Mouse (Mus musculus) embryo, embryonic 10.5 days (tissue): ENCODE data around the gene Ralgps1.

Source experiments
- DNase-seq: peaks from one replicate; pipeline ENCODE4 v3.0.0-alpha.2; 2015; ENCODE audit warnings: low spot score

The Ralgps1 gene

DNA sequence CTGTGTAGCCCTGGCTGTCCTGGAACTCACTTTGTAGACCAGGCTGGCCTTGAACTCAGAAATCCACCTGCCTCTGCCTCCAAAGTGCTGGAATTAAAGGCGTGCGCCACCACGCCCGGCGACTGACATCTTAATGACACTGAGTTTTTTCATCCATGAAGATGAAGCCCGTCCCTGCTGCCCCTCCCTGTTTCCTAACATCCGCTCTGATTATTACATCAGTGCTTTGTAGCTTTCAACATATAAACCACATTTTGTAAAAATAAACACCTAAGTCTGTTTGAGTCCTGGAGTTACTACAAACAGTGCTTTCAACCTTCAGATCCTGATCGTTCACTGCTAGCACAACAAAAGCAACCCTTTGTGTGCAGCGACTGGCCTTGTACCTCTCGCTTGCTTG is 91.5 kb downstream of the Ralgps1 start:
- DNase-seq = no peak

DNA sequence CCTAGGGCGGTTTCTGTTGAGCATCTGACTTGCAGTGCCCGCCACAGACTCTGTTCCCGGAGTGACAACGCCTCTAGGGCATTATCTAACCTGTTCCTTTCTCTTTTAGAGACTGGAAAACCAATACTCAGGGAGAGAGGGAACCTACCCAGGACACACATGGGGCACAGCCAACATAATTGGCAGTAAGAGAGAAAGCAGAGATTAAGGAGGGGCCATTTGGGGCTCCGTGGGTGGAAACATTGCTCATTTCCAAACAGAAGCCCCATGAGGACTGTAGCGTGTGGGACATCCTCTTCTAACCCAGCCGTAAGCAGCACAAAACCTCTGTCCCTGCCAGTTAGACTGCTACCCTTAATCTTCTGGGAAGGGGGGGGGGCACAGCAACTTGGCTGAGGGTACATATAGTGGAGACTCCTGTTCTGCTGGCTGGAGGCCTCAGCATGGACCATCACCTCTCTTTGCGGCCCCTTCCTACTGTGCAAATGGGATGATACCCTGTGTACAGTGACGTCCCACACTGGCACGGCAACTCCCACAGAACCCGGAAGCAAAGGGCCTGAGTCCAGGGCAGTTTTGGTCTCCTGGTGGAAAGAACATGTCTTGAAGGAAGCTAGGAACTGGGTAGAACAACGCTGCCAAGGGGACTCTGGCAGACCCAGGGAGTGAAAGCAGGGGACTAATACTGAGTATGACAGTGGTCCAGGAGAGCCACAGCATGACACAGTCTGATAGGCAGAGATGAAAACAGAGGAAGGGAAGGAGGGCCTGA is 96.4 kb downstream of the Ralgps1 start:
- no peak for DNase-seq

DNA sequence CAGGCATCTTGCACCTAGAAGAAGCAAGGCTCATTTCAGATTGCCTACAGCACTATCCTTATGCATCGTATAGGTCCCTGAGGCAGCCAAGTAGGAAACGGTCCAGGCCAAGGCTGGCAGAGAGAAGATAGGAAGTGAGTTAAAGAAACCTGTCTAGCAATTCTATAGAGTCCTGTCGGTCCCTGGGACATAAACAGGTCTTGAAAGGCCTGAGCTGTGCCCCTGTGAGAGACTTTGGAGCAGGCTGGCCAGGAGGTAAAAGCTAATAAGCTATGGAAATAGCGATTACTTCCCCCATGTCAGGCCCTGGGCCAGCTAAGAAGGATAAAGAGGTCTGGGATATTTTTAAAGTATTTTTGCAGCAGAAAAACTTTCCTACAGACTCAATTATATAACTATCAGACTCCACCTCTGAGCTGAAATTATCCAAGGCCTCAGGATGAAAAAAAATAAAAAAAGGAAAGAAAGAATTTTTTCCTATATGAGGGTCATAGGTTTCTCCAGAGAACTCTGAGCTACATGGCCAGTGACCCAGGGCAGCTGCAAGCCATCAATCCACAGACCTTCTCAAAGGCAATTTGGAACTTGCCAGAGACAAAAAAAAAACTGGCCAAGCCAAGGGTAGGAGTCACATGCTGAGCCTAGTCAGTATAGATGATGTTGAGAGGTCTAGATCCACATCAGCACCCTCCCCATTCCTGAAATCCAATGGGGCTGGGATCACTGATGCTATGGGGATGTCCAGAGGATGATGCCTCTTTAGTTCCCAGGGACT is 98.4 kb downstream of the Ralgps1 start:
- no peak for DNase-seq

- no peak for DNase-seq
These were observed 99.8 kb downstream of the Ralgps1 start for GRCm38 (mm10) chr2:33271511-33271910.

DNA sequence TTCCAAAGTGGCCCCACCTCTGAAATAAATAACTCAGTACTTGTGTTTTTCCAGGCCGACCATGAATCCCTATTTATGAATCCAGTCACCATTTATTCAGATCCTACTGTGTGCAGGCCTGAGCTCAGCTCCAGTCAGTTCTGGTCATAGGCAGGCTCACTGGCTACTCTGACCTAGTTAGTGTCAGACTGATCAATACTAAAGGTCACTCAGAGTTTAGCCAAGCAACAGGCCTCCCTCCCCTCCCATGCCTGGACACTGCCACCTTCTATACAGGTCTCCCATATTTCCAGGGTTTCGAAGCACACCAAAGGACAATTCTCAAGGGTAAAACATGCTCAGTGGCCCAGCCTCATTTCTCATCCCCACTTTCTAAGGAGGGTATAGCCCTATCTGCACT is 100.7 kb downstream of the Ralgps1 start:
- DNase-seq = no peak

GRCm38 (mm10) chr2:33269132-33269493 is 102.2 kb downstream of the Ralgps1 start:
- DNase-seq = no peak

DNA sequence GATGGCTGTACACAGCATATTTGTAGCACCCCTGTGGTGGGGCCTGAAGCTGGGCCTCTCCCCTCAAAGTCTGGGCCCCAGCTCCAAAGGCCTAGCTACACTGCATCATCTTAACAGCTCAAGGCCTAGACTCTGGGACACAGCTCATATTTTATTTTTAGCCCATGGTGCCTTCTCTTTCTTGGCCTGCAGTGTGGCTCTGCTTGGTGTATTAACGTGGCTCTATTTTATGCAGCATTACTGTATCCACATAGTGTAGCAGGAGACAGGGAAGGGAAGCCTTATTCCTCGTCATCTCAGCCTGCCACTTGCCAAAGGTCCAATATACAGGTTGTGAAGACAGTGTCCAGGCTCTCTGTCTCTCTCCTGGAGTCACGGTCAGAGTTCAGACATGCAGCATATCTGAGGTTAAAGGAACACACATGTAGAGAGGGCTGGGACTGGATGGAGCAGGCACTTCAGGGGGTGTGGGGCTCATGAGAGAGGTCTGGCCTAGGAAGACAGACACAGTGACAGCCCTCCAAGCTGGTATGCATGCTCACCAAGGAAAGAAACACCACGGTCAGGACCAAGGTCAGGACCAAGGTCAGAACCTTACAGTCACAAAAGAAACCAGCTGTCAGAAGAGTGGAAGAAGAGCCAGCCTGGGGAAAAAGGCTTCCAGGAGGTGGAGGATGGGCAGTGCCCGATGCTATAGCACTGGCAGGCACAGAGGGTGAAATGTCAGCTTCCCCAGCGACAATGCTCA is 102.7 kb downstream of the Ralgps1 start:
- no peak for DNase-seq

DNA sequence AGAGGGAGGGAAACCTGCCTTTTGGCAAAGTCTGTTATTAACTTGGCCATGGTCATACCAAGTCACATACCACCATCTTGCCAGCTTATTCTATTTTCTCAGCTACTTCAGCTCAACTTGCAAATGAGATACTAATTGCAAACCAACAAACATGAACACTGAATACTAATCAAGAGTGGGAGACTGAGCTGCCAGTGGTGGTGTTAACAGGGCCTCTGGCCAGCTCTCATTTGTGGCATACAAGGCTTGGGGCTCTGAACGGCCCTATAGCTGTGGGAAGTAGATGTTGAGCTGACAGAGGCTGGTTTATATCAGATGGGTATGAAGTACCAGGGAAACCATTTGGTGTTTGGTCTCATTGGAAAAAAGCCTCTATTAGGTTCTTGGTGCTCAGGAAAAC is 104.2 kb downstream of the Ralgps1 start:
- DNase-seq = no peak

DNA sequence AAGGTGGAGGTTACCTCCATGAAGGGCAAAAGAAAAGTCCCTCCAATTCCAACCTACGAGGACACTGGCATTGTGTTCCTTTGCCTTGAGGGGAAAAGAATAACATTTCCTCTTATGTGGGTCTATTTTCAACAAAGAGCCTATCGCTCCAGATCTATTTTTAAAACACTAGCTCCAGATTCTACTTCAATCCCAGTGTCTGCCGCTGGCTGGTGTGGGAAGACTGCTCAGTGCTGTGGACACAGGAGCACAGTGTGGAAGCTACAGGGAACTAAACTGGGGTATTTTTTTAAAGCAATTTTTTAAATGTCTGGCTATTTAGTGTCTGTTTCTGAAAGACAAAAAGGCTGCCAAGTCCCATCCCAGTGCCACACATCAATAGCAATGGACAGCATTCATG is 105.5 kb downstream of the Ralgps1 start:
- no peak for DNase-seq

GRCm38 (mm10) chr2:33261475-33261874 is 109.8 kb downstream of the Ralgps1 start:
- DNase-seq = no peak

DNA sequence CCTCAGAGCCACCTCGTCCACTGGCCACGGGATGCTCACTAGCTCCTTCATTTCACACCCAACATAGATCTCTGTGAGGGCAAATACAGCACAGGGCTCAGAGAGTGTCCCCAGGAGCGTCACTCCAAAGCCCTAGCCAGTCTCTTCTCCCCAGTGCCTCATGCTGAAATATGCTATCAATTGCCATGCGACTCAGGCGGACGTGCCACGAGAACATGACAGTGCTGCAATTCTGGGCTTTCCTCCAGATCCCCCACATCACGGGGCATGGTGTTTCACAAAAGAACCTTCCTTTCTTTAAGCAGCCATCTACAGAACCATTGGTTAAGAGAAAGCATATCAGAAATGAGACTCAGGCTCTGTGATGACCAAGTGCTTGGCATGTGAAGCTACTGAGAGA is 110.5 kb downstream of the Ralgps1 start:
- no peak for DNase-seq

- no peak for DNase-seq
These were observed 114.3 kb downstream of the Ralgps1 start for GRCm38 (mm10) chr2:33256769-33257537.

GRCm38 (mm10) chr2:33254318-33254985 is 116.8 kb downstream of the Ralgps1 start:
- DNase-seq = no peak

- DNase-seq = peak; percentile 34
These were observed 117.6 kb downstream of the Ralgps1 start for GRCm38 (mm10) chr2:33253572-33254190.

DNA sequence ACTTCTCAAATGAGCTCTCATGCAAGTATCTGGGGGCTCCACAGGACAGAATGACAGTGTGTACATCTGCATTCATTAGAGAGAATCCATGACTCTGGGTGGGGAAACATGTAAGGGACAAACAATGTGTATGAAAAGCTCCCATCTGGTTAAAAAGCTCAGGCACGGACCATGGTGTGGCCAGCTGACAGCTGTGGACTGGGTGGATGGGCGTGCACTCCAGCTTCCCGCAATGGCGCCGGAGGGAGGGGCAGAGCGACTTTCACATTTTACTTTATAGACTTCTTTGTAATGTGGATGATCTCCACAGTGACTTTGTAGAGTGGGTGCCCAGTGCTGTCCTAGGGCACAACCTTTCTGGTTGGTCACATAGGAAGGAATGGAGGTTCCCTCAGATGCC is 118.5 kb downstream of the Ralgps1 start:
- DNase-seq = no peak

GRCm38 (mm10) chr2:33249922-33250633 is 121.2 kb downstream of the Ralgps1 start:
- DNase-seq = no peak

GRCm38 (mm10) chr2:33248549-33248948 is 122.7 kb downstream of the Ralgps1 start:
- DNase-seq = no peak

- DNase-seq = no peak
These were observed 124.4 kb downstream of the Ralgps1 start for GRCm38 (mm10) chr2:33246841-33247240.

DNA sequence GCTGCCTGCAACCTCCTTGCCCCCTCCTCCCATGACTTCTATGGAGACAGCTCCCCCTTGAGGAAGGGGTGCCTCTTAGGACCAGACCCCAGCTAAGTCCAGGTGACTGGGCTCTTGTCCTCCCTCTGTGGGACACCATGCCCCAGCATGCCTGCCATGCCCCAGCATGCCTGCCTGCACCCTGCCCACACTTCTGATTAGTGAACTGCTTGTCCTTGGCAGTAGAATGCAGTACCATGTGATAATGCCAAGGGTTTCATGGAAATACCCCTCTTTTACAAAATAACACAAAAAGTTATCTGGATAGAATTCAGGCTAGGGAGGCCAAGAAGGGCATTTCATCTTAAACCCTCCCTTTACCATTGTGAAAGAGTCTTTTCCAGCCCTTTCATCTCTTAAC is 125.9 kb downstream of the Ralgps1 start:
- no peak for DNase-seq

GRCm38 (mm10) chr2:33244880-33245279 is 126.4 kb downstream of the Ralgps1 start:
- DNase-seq = no peak
